Mouse (Mus musculus): ENCODE measurements around the gene Susd2. TPM values are rescaled to one million over a fixed set of nuclear protein-coding genes. Genes with fewer than 3 reads are reported as not detected.

Gene Susd2
- total RNA-seq (2023): under 1 TPM; 0.88 to 0.89 TPM

DNA sequence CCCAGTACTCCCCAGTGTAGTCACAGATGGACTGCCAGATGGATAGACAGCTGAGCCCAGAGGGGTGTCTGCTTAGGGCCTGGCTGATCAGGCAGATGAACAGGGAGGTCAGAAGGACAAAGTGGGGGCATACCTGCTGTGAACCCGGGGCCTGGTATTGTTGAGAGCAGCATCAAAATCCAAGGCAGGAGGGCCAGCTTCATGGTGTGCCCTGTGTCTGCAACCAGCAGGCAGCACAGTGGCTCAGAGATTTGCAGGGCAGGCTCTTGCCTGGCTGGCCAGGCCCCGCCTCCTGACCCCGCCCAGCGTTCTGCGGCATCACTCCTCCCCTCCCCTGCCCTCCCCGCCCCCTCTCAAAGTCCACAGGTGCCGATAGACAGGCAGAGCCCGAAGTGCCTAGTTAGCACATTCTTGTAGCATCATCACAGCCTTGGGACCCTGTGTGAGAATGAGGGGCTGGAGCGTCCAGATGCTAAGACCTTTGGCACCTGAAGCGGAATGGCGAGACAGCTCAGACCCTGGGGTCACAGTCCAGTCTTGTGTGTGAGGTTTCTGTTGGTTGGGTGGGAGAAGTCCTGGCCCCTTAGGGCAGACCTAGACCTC, at the start of gene Susd2:
TSS of gene Susd2 (minus strand) at position 268 of the 603 bp plus-strand sequence.

DNA sequence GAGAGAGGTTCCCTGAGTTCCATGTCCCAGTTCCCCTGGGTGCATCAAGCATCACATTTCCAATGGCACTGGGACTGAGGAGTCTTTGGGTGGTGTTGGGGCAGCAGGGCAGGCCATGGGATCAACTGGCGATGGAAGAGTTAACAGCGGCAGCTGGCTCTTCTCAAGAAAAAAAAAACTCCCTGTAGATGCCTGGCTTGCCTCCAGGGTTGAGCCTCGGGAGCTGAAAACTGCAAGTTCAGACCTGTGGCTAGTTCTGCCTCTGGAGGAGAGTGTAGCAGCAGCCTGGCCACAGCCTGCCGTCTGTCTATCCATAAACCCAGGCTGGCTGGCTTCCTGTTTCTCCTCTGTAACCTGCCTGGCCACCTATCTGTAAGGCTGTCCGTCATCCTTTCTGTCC, 54.7 kb downstream of the Susd2 start, which contains the start of gene Ggt5:
TSS of gene Ggt5 (plus strand) at position 212 of the 400 bp plus-strand sequence.

Other genes starting within 250 kb of the Susd2 start
- gene Upb1, start 242.9 kb downstream of the Susd2 start, total RNA-seq (2023): 1 to 10 TPM; 2.3 to 2.4 TPM
- gene Snrpd3, start 126.5 kb downstream of the Susd2 start, total RNA-seq (2023): 10 to 100 TPM; 54.4 to 59.8 TPM
- 10 to 100 TPM; 56.1 to 59.0 TPM for gene Gucd1, start 126.0 kb downstream of the Susd2 start, total RNA-seq (2023)
- gene Lrrc75b, start 83.7 kb downstream of the Susd2 start, total RNA-seq (2023): 1 to 10 TPM; 4.2 to 5.8 TPM
- gene Ggt1, start 82.4 kb downstream of the Susd2 start, total RNA-seq (2023): 1 to 10 TPM; 9.2 to 9.8 TPM
- gene Ggt5, start 54.7 kb downstream of the Susd2 start, total RNA-seq (2023): 10 to 100 TPM; 23.6 to 28.5 TPM
- 10 to 100 TPM; 64.4 to 64.5 TPM for gene Cabin1, start 120.3 kb upstream of the Susd2 start, total RNA-seq (2023)
- 10 to 100 TPM in 1 of 2 experiments, 1 to 10 TPM in 1; 9.8 to 11.7 TPM for gene Ddt, start 129.4 kb upstream of the Susd2 start, total RNA-seq (2023)
- not detected for gene Gm20441, start 136.9 kb upstream of the Susd2 start, total RNA-seq (2023)
- 1 to 10 TPM; 3.4 to 3.5 TPM for gene Gstt3, start 137.4 kb upstream of the Susd2 start, total RNA-seq (2023)
- gene Gstt1, start 154.6 kb upstream of the Susd2 start, total RNA-seq (2023): 1 to 10 TPM in 1 of 2 experiments, not detected in 1; 2.6 TPM
- gene Gstt4, start 178.5 kb upstream of the Susd2 start, total RNA-seq (2023): not detected
- 1 to 10 TPM; 5.0 to 6.8 TPM for gene Gstt2, start 193.4 kb upstream of the Susd2 start, total RNA-seq (2023)
- 10 to 100 TPM; 66.0 to 70.6 TPM for gene Mif, start 216.2 kb upstream of the Susd2 start, total RNA-seq (2023)
- 1 to 10 TPM in 1 of 2 experiments, under 1 TPM in 1; 0.60 to 3.3 TPM for gene Derl3, start 249.4 kb upstream of the Susd2 start, total RNA-seq (2023)